Mouse (Mus musculus) cerebellum, adult 11-12 months (tissue): ENCODE results near the gene Abcc4.

Source experiments
- DNase-seq: peaks from one replicate; pipeline ENCODE4 v3.0.0; 2022

Gene Abcc4

GRCm38 (mm10) chr14:118710945-118711344 is 4.9 kb upstream of the Abcc4 start:
- no peak for DNase-seq

DNA sequence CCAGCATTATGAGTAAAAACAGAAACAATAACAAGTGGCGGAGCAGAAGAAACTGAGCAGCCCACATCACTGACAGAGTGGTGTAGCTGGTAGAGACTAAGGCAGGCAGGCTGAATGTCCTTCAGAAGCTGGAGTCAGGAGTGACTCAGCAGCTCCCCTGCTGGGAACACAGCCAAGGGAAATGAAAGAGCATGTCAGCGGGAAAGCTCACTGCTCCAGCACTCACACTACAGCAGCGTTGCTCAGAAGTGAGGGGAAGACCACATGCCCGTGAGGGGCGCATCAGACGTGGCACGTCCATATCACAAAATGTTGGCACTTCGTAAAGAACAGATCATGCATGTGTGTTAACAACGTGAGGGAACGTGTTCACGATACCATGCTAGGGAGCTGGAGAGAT is 3.7 kb upstream of the Abcc4 start:
- peak; percentile 72 for DNase-seq

GRCm38 (mm10) chr14:118708126-118708525 is 2.1 kb upstream of the Abcc4 start:
- DNase-seq = no peak

- no peak for DNase-seq
Observed at GRCm38 (mm10) chr14:118706962-118707361, 943 bp upstream of the Abcc4 start.

GRCm38 (mm10) chr14:118705465-118705807 is 583 bp downstream of the Abcc4 start:
- DNase-seq = peak; percentile 57

DNA sequence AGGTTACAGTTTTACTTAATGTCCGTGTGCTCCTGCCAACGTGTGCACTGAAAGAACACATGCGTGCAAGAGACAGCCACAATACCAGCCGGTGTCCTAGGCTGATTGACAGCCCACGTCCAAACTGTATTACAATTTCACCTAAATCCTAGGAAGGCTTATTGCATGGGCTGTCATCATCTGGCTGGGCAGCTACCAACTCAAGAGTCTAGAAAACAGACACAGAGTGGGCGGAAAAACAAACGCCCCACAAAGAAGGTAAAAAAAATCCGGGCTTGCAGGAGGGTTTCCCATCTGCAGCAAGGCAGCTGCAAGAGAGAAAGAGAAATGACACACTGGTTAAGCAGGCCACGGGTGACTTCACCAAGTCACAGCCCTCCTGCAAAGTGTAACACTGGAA is 2.7 kb downstream of the Abcc4 start:
- no peak for DNase-seq

DNA sequence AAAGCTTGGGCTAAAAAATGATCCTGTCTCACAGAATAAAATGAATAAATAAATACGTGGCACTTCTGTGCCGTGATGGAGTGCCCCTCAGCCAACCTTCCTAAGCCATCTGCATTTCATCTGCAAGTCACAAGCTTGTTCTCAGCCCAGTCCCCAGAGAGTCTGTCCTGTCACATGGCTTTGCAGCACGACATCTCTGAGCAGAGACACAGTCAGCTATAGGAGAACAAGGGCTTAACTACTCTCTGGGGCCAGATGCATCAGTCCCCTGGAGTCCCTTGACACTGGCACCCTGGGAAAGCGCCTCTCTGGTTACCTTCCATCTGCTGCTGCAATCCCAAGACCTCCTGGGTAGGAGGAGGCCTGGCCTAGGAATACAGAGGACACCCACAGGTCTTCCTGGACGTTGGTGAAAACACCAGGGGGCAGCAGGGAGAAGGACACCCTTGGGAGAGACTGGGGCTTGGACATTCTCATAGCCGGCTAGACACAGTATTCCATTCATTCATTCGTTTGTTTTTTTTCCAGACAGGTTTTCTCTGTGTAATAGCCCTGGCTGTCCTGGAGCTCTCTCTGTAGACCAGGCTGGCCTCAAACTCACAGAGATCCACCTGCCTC is 3.9 kb downstream of the Abcc4 start:
- no peak for DNase-seq

DNA sequence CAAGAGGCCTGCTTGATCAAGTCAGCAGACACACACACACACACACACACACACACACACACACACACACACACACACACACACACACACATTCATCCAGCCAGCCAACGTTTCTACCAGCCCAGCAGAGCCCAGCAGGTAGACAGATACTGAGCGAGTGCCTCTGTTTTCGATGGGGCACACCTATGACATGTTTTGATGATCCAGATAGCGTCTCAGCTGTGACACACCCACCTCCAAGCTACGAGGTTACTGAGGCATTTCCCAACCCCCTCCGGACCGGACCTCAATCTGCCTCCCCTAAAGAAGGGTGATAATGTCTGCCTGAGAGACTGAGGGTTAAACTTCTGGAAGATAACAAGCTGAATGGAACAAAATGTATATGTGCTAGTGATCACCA is 5.4 kb downstream of the Abcc4 start:
- DNase-seq = no peak

- DNase-seq = no peak
Observed at GRCm38 (mm10) chr14:118699963-118700362, 6.1 kb downstream of the Abcc4 start.

GRCm38 (mm10) chr14:118699508-118699907 is 6.5 kb downstream of the Abcc4 start:
- no peak for DNase-seq

- peak; percentile 62 for DNase-seq
Observed at GRCm38 (mm10) chr14:118696556-118697289, 9.3 kb downstream of the Abcc4 start.

GRCm38 (mm10) chr14:118695866-118696265 is 10.2 kb downstream of the Abcc4 start:
- DNase-seq = no peak

DNA sequence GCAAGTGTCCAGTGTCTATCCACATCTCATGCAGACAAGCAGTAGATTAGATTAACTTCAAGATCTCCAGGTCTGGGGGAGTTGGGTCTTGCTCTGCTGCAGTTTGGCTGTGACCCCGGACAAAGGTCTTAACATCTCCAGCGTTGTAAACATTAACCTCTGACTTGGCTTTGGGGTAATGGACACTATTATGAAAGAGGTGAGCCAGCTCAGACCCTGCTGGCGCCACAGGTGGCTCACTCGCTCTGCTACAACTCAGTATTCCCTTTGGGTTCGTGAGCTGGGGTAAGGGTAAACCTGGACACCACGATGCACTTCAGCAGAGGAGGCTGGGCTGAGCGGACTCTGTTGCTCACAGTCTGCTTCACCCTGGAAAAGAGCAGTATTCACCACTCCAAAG is 11.7 kb downstream of the Abcc4 start:
- DNase-seq = no peak

DNA sequence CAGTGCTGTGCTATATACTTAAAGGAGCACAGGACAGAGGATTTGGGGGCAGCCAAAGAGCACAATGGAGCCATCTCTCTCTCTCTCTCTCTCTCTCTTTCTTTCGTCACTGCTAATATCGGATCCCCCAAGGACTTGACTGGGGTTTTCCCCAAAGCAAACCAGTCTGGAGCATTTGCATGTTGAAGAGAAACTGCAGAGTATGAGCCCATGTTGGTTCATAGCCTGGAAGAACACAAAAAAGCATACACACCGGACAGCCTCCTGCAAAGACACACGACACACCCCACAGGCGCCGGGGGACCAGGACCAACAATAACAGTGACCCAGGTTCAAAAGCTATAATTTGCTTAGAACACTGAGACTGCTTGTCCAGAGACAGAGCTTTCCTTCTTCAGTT is 14.1 kb downstream of the Abcc4 start:
- no peak for DNase-seq

- DNase-seq = no peak
Observed at GRCm38 (mm10) chr14:118691404-118691803, 14.6 kb downstream of the Abcc4 start.

DNA sequence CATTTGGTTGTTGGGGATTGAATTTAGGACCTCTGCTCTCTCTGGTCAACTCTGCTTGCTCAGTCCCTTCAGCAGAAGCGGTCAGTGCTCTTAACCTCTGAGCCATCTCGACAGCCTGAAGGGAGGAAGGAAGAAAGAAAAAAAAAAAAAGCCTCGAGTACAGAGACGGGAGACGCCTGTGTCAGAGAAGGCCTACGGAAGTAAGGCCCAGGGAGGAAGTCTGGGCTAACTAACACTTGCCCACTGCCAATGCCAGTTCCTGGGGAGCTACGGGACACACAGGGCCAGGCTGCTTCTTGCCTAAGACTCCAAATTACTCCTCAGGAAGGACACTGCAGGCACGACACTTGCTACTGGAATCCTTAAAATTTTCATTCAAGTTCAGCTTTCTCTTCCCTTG is 15.1 kb downstream of the Abcc4 start:
- no peak for DNase-seq

GRCm38 (mm10) chr14:118690336-118690735 is 15.7 kb downstream of the Abcc4 start:
- no peak for DNase-seq

DNA sequence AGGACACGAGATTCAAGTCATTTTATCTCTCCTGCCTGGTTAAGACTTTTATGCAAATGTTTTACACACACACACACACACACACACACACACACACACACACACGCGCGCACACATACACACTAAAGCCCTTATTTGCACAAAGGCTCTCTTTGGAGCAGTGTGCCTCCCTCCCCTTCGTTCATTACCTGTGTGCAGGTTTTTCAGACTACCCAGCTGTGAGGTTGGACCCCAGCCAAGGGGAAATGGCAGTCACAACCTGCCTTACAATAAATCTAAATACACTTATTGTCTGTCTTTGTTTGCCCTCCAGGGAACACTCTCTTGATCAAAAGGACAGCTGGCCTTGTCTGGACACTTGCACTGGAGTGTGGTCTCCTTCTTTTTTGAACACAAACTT is 17.4 kb downstream of the Abcc4 start:
- DNase-seq = no peak

DNA sequence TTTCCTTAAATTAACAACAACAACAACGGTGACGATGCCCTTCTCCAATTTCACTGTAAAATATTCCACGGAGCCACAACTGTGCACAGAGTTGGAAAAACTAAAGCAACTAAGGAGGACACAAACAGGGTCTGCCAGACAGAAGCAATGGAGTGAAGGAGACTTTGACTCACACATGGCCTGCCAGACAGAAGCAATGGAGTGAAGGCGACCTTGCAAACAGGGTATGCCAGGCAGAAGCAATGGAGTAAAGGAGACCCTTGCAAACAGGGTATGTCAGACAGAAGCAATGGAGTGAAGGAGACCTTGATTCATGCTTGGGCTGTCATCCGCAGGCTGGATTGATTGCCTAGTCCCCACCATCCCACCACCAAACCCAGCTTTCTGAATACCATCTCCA is 19.2 kb downstream of the Abcc4 start:
- no peak for DNase-seq

DNA sequence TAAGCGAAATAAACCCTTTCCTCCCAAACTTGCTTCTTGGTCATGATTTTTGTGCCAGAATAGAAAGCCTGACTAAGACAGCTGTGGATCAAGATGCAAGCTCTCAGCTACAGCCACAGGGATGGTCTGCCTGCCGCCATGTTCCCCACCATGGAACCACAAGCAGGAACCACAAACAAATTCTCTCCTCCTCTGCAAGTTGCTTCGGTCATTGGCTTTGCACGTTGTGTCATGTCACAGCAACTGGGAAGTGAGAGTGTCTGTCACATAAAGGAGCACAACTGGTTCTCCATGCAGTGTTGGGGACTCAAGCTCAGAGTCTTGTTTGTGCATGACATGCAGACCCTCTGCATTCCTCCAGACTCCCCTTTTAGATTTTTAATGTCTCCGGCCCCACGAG is 20.4 kb downstream of the Abcc4 start:
- no peak for DNase-seq

GRCm38 (mm10) chr14:118682339-118683034 is 23.5 kb downstream of the Abcc4 start:
- no peak for DNase-seq

DNA sequence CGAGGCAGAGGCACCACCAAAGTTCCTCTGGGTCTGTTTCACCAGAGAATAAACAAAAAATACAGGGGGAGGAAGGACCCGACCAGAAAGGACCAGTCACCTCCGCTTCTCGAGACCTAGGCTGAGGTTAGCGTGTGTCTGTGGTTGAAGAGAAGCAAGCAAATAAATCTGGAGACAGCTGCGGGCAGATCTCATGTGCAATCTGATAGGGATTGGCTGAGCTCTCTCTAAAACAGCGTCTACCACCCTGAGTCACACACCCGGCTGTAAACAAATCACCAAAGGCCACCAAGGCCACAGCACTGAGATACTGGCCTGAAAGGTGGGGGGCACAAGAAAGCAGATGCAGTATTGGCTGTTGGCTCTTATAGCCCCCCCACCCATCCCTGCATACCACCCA is 24.9 kb downstream of the Abcc4 start:
- no peak for DNase-seq

DNA sequence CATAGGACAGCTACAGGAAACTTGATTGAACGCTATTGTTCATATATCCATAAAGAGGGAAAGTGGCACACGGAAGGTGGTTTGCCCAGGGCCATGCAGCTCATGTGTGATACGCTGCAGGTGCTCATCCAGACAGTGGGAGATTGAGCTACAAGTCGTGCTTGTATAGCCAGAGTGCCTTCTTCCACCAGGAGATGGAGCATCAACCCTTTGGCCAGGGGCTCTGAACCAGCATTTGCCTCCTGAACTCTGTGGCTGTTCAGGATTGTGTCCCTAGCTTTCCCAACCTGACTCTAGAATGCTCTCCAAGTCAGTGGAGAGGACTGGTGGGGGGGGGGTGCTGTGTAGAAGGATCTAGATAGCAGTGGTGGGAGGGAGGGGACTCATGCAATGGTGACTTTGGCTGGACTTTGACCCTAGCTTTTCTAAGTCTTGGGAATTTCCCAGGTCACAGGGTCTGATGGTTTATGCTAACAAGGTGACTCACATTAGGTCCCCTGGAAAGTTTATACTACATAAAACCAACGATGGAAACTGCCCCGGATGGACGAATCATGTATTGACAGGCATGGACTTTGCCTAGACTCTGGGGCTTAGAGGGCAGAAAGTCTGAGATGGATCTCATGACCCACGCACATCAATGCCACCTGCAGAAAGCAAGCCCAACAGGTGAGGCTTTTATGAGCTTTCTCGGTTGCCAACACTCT is 27.6 kb downstream of the Abcc4 start:
- no peak for DNase-seq
